Mouse (Mus musculus) WW6 (cell line): ENCODE results near the gene Alpk1.
"Not testable (repeated sequence)": the region's sequence is repeated elsewhere in the genome, so short reads cannot be mapped to it uniquely, and the experiment has no call there.

Experiments
- DNase-seq: peaks from one replicate; pipeline ENCODE4 v3.0.0-alpha.2; 2013; ENCODE audit warnings: low read depth, low spot score

Alpk1 gene

DNA sequence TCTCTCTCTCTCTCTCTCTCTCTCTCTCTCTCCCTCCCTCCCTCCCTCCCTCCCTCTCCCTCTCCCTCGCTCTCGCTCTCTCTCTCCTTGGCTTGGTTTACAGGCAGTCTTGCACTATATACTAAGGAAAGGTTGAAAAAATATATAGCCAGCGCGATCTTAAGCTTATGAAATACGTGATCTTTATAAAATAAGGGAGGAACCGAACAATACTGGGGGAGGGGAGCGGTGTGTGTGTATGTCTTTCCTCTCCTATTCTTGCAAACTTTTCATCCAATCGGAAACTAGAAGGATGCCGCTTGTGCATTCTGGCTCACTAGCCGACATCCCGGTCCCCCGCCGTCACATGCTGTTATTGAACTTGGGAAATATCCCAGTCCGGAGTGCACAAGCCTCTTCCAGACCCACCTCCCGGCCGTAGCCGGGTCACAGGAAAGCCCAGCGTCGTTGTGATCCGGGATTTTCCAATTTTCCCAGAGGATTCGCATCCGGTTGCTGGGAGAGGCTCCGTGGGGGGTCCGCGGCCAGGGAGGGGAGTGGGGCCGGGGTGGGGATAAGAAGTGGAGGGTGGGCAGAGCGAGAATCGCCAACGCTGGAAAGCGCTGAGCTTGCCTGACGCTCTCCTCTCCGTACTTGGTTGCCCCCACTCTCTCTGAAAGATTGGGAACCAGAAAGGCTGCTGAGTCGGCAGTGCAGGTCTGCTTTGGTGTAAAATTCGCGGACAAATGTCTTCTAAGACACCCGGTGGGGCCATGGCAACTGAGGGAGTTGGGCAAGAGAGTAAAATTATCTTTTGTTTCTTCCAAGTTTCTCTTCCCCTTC is 10.1 kb upstream of the Alpk1 start:
- no peak for DNase-seq

DNA sequence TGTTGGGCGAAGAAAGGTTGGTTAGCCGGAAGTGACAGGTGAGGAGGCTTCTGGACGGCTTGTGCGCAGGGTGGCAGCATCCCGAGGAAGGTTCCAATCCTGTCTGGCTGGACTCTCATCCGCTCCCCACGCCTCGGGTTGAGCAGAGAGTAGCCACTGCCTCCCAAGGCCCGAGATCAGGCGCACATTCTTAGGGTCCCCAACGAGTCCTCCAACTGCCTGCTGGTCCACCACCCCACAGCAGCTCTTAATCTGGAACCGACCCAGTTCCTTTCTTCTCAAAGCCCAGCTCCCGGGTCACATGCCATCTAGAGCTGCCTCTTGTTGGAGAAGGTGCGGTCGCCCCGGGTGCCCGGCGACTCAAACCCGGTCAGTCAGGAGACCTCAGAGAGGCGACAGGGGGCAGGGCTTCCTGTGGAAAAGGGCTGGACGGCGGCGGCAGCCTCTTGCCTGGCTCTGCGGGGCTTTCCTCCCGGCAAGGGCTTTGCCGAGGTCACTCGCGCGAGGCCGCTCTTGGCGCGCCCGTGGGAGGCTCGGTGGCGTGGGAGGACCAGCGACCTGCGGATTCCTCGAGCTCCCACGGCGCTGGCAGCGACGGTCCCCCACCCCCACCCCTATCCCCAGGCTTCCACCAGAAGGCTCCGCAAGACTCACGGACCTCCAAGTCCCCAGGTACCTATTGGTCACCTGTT is 9.3 kb upstream of the Alpk1 start, which contains the start of gene Tifa:
Gene Tifa, plus strand, starts transcription at position 306 of the 692 bp plus-strand sequence.
- no peak for DNase-seq

DNA sequence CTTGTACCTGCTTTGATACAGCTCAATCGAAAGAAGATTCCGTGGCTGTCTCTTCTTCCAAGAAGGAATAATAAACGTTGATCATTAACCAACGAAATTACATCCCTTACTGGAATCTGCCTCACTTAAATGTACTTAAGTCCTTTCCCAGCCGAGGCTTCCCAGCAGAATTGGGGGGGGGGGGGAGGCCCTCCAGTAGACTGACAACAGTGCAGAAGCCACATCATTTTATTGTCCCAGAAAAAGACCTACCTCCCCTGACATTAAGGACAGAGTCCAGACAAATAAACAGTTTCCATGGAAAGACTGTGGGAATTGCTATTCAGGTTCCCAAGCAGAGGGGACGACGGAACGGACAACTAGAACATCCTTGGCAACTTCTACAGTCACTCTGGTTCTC is 8.6 kb upstream of the Alpk1 start:
- DNase-seq: no peak

GRCm38 (mm10) chr3:127788038-127788437 is 7.7 kb upstream of the Alpk1 start:
- DNase-seq: no peak

- DNase-seq: no peak
Observed at GRCm38 (mm10) chr3:127787032-127787431, 6.7 kb upstream of the Alpk1 start.

GRCm38 (mm10) chr3:127783680-127784079 is 3.4 kb upstream of the Alpk1 start:
- not testable (repeated sequence) for DNase-seq

GRCm38 (mm10) chr3:127782921-127783320 is 2.6 kb upstream of the Alpk1 start:
- no peak for DNase-seq

GRCm38 (mm10) chr3:127780921-127781320 is 594 bp upstream of the Alpk1 start:
- DNase-seq: no peak

DNA sequence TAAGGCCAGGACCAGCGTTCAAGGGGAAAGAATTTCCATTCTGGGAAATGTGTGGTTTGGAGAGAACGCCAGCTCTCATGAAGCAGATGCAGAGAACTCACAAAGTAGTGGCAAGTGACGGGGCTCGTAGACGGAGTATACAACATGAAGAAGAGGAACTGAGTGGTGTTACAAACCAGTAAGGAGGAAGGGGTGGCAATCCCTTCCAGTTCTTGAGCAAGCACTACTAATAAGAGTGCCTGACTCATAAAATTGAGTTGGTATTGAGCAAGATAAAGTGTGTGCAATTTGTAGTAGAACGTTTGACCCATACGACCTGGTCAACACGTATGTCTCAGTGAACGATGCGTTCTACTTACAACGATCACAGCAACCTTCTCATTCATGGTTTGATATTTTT is 11.2 kb downstream of the Alpk1 start:
- no peak for DNase-seq

DNA sequence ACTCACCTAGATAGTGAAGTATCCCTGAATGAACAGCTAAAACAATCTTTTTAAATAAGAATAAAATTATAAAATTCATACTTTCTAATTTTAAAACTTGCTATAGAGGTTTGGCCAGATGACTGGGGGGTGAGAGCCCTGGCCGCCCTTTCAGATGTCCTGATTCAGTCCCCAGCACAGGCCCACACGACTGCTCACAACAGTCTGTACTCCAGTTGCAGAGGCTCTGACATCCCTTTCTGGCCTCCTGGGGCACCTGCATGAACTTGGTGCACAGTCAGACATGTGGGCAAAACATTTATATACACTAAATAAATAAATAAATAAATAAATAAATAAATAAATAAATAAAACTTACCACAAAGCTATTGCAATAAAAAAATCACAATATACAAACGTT is 14.4 kb downstream of the Alpk1 start:
- no peak for DNase-seq

DNA sequence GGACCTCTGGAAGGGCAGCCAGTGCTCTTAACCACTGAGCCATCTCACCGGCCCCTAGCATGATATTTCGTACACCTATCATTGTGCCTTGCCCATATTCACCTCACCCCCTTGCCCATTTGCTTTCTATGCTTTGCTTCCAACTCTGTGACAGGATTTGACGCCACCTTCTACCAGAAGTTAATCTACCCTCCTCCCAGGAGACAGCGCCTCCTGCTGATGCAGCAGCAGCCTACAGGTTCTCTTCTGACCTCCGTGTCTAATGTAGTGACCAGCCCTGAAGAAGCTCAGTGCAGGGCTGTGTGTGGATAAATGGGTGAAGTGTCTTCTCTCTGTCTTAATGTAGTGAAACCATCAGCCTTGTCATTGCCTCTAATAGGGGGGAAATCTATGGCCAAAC is 15.8 kb downstream of the Alpk1 start:
- no peak for DNase-seq

GRCm38 (mm10) chr3:127763076-127763612 is 17.2 kb downstream of the Alpk1 start:
- peak; percentile 38 for DNase-seq

DNA sequence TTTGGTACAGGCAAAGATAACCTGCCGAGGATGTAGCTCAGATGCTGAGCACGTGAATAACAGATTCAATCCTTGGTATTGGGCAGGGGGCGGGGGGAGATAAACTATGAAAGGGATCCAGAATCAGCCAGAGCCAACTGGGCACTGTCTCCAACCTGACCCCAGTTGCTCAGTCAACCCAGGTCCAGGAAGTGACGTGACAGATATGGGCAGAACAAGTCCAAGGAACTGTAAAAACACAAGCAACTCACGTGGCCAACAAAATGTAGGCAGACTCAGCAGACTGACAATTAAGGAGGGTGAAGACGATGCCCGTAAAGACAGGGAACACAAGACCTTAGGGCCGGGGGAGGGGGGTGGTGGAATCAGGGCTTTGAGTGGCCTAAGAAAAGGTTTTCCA is 17.9 kb downstream of the Alpk1 start:
- DNase-seq: no peak

GRCm38 (mm10) chr3:127759212-127759611 is 21.1 kb downstream of the Alpk1 start:
- no peak for DNase-seq

GRCm38 (mm10) chr3:127758806-127759205 is 21.5 kb downstream of the Alpk1 start:
- DNase-seq: no peak

GRCm38 (mm10) chr3:127757886-127758301 is 22.4 kb downstream of the Alpk1 start:
- no peak for DNase-seq

DNA sequence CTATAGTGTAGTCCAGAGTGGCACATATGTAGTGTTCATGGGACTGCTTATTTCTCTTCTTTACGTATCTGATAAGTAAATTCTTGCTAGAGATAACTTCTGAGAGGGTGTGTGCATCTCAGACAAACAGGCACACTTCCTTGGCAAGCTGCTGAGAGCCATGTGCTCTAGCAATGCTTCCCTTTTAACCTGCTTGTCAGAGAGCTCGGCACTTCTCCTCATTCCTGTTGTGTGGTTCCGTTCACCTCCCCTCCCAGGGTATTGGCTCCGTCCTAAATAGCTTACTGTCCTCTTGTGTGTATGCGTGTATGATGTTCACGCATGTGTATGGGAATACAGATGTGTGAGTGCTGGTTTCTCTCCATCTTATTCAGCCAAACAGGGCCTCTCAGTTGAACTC is 23.9 kb downstream of the Alpk1 start:
- DNase-seq: no peak

DNA sequence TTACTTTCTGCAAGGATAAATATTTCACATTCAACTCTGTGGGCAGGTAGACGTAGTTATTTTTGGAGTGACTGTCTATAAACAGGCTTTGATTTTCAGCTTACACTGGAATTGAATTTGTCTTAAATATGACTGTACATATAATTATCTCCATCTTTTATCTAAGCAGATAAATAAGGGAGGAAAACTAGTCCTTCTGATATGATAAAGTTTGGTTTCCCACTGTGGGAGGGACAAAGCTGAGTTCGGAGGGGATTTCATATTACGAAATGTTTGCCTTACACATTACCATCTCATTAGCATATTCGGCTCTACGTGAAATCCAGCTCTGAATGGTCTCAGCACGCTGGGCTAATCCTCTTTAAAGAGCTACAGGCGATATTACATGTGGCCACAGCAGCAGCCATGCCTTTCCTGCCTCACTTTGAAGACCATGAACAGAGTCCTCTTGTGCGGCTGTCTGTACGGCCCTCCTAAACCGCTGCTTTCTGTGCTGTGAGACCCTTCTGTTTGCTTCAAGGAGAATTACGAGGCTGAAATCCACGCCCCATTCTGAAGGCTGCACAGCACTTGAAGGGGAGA is 30.3 kb downstream of the Alpk1 start:
- DNase-seq: no peak

- no peak for DNase-seq
Observed at GRCm38 (mm10) chr3:127749266-127749665, 31.1 kb downstream of the Alpk1 start.

DNA sequence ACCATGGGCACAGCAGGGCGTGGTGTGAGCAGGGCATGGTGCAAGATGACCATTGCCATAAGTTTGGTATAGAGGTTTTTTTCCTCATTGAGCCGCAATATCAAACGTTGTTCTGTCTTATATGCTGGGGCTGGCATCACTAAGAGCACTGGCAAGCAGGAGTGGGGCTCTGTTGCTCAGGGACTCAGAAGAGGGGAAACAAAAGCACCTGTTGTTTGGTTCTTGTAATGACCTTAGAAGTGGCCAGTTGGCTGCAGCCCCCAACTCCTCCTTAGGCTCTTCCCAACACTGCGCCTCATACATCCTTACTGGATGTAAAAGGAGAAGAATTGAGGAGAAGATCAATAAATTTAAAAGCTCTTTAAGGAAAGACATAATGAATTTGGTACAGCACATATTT is 31.7 kb downstream of the Alpk1 start:
- DNase-seq: no peak

GRCm38 (mm10) chr3:127745911-127746640 is 34.3 kb downstream of the Alpk1 start:
- no peak for DNase-seq

DNA sequence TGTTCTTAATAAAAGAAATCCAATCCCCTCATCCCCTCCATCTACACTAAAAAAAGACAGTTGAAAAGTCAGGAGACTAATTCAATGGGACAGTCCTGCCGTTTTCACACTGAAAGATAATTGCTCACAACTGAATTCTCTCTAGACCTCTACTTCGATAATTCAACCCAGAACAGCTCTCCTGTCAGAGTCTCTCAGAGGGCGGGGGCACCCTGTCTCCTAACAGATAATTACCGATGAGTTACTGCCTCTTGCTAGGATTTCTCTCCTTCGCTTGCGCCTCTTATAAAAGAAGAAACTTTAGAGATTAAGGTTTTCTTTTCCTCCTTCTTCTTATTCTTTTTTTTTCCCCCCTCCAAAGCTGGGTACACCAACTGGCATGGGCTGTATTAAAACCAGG is 34.8 kb downstream of the Alpk1 start:
- no peak for DNase-seq
